Mouse (Mus musculus) embryonic facial prominence, embryonic 10.5 days (tissue): ENCODE data around the gene Scnn1a. TPM values are rescaled to one million over a fixed set of nuclear protein-coding genes. Genes with fewer than 3 reads are reported as not detected.

Source experiments
- DNase-seq: peaks from one replicate; pipeline ENCODE4 v3.0.0-alpha.2; 2017; ENCODE audit warnings: low spot score
- H3K27ac ChIP-seq: fragments of 300-500 bp; sonication (generic); replicated peaks from 2 replicates; pipeline ENCODE4 v1.5.1; 2016; ENCODE audit warnings: mild to moderate bottlenecking
- H3K27me3 ChIP-seq: fragments of 300-500 bp; sonication (generic); replicated peaks from 2 replicates; pipeline ENCODE4 v1.6.1; 2016; ENCODE audit warnings: low read depth, mild to moderate bottlenecking; ENCODE audit not compliant: poor library complexity, severe bottlenecking
- H3K36me3 ChIP-seq: fragments of 300-500 bp; sonication (generic); replicated peaks from 2 replicates; pipeline ENCODE4 v1.6.1; 2016; ENCODE audit warnings: mild to moderate bottlenecking, moderate library complexity
- H3K4me1 ChIP-seq: fragments of 300-500 bp; sonication (generic); 2 replicates; pipeline ENCODE4 v1.6.1; 2016
- H3K4me3 ChIP-seq: fragments of 300-500 bp; sonication (generic); 2 replicates; pipeline ENCODE4 v1.5.1; 2016; ENCODE audit warnings: mild to moderate bottlenecking, moderate library complexity
- H3K9me3 ChIP-seq: fragments of 300-500 bp; sonication (generic); 2 replicates; pipeline ENCODE4 v1.6.1; 2016; ENCODE audit warnings: mild to moderate bottlenecking
- WGBS: fragments of 180-500 bp; shearing (Covaris S2); methylation state at CpG from one replicate; pipeline ENCODE4 v1.1.7; 2016; 5-methylcytosine and 5-hydroxymethylcytosine counted together
- polyA plus RNA-seq: library from polyadenylated mRNA; unstranded; fragments of >200 nt; fragmentation: Nextera tagmentation; extraction: Ambion mirVana; gene quantifications from 2 replicates; pipeline ENCODE4 v1.2.1, GENCODE M21; 2016

The Scnn1a gene
- polyA plus RNA-seq, 1 experiment from 2014 or later = 0.57 TPM

DNA sequence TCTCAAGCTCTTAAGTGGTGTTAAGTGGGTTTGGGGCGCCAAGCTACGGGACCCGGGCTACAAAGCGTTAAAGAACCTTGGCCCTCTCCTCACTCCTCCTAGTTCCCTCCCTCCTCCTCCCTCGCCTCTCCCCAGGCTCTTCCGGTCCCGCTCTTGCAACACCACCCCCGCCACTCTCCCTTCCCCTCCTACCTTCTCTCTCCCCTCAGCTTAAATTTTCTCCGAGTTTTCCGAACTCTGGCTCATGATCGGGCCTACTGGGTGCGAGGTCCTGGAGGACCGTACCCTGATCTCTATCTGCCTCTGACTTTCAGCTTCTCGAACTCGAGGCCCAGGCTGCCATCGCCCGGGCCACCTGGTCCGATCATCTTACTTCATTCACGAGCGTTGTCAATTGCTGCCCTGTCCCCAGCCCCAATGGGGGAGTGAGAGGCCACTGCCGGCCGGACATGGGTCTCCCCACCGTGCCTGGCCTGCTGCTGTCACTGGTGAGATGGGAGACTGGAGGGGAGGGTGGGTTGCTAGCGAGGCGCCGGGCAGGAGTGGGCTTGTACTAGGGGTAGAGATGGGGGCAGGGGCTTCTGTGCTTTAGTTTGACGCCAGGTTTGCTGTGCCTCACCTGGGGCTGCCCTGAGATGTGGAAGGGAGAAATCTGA, 29.2 kb downstream of the Scnn1a start:
- H3K9me3 ChIP-seq = no peaks in the 10 kb centered on the region
- peaks cover 10% of the 10 kb centered on the region for H3K27me3 ChIP-seq
- DNase-seq = peak; percentile 81
- H3K4me1 ChIP-seq = peaks cover 73% of the 10 kb centered on the region
- peak overlapping the region; percentile 90 for H3K27ac ChIP-seq
- WGBS = under 1% methylated on average over 27 of the region's 27 CpGs
- peak overlapping the region; percentile 70 for H3K4me3 ChIP-seq
- 0 out of 2 replicates have a peak, but pooled peaks cover 3% of the 10 kb centered on the region for H3K36me3 ChIP-seq

DNA sequence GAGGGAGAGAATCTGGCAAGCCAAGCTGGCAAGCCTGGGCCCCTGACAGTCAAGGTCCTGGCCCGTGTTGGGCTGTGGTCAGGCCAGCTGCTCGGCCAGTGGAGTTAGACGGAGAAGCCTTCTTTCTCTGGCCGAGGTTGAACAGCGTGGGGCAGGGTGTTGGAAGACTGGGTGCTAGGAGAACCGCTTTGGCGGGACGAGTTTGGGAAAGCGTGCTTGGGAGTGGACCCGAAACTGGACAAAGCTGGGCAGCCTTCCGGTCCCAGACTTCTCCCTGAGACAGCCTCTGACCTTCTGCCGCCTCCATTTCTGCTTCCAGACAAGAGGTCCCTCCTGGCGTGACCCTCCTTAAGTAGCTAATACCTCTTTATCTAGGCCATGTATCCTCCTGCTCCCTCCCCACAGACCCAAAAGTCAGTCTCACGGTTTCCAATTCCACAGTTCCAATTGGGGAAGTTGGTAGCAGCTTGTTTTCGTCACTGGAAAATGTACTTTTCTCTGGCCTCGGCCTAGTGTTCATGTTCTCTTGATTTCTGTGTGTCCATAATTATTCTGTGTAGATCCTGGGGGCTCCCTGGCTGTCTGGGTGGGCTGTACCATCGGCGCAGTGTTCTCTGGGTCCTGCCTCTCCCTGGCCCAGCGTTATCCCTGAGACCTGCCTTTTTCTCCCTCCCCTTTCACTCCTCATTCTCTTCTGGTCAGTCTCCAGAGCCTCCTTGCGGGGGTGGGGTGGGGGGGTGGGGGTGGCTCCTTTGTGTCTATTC, 30.0 kb downstream of the Scnn1a start:
- no peaks in the 10 kb centered on the region for H3K9me3 ChIP-seq
- peak overlapping the region; percentile 70 for H3K4me3 ChIP-seq
- peaks cover 76% of the 10 kb centered on the region for H3K4me1 ChIP-seq
- peaks cover 10% of the 10 kb centered on the region for H3K27me3 ChIP-seq
- H3K36me3 ChIP-seq = 0 out of 2 replicates have a peak, but pooled peaks cover 3% of the 10 kb centered on the region
- peak overlapping the region; percentile 90 for H3K27ac ChIP-seq
- no peak for DNase-seq
- 3% methylated on average over 20 of the region's 20 CpGs for WGBS

GRCm38 (mm10) chr6:125350995-125351324, 30.5 kb downstream of the Scnn1a start:
- Histone ChIP-seq H3K4me3 (peak overlapping the region; percentile 70), H3K27me3 (peaks cover 10% of the 10 kb centered on the region), H3K36me3 (0 out of 2 replicates have a peak, but pooled peaks cover 3% of the 10 kb centered on the region), H3K4me1 (peaks cover 79% of the 10 kb centered on the region), H3K27ac (peak overlapping the region; percentile 90), H3K9me3 (no peaks in the 10 kb centered on the region)
- DNase-seq = no peak
- 79% methylated on average over 2 of the region's 2 CpGs for WGBS

- H3K36me3 ChIP-seq = 0 out of 2 replicates have a peak, but pooled peaks cover 3% of the 10 kb centered on the region
- peak overlapping the region; percentile 70; the same call in 1 of the 2 replicates for H3K4me3 ChIP-seq
- H3K27me3 ChIP-seq = peaks cover 10% of the 10 kb centered on the region
- 70% methylated on average over 8 of the region's 8 CpGs for WGBS
- no peak for DNase-seq
- no peaks in the 10 kb centered on the region for H3K9me3 ChIP-seq
- H3K4me1 ChIP-seq = peaks cover 83% of the 10 kb centered on the region
- H3K27ac ChIP-seq = 0 out of 2 replicates have a peak overlapping the region, but pooled peaks have one; percentile 25
Measured at GRCm38 (mm10) chr6:125351368-125352045, 31.0 kb downstream of the Scnn1a start.

DNA sequence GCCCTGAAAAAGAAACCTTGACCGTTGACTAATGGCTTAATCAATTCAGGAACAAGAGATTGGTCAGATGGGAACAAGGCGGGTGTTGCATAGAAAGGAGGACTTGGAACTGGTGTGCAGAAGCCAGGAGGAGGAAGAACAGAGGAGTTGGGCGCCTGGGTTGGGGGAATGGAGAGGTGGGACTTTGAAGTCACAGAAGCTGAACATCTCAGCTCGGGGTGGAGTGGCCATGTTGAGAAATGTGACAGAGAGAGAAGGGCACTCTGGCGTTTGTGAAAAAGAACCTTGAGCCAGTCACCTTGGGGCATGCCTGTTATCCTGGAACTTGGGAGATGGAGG, 31.6 kb downstream of the Scnn1a start:
- WGBS = 64% methylated on average over 5 of the region's 5 CpGs
- peaks cover 5% of the 10 kb centered on the region for H3K36me3 ChIP-seq
- DNase-seq = no peak
- peaks cover 85% of the 10 kb centered on the region for H3K4me1 ChIP-seq
- no peak overlapping the region; the same call in 1 of the 2 replicates for H3K27ac ChIP-seq
- no peak overlapping the region for H3K4me3 ChIP-seq
- H3K9me3 ChIP-seq = no peaks in the 10 kb centered on the region
- H3K27me3 ChIP-seq = peaks cover 10% of the 10 kb centered on the region

- Histone ChIP-seq H3K27me3 (peaks cover 10% of the 10 kb centered on the region), H3K27ac (no peak overlapping the region), H3K4me3 (no peak overlapping the region), H3K9me3 (no peaks in the 10 kb centered on the region), H3K36me3 (peaks cover 13% of the 10 kb centered on the region), H3K4me1 (peaks cover 85% of the 10 kb centered on the region)
- DNase-seq = no peak
- 68% methylated on average over 4 of the region's 4 CpGs for WGBS
Measured at GRCm38 (mm10) chr6:125352811-125353210, 32.4 kb downstream of the Scnn1a start.

DNA sequence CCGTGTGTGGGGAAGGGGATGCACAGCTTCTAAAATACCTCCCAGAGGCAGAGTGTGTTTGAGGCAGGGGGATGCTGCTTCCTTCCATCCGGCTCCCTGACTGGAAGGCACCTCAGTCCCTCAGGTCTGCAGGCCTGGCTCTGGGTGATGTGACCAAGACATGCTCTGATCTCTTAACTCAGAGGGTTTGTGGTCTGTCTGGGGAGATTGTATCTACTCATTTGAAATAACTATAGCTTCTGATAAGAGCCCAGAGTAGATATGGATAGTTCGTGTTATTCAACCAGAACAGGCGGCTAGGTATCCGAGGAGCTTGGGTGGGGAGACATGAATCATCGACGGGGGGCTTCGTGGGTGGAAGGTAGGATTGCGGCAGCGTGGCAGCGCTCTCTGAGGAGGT, 32.8 kb downstream of the Scnn1a start:
- Histone ChIP-seq H3K27me3 (peaks cover 8% of the 10 kb centered on the region), H3K4me1 (peaks cover 85% of the 10 kb centered on the region), H3K4me3 (no peak overlapping the region), H3K27ac (no peak overlapping the region), H3K36me3 (peaks cover 17% of the 10 kb centered on the region), H3K9me3 (no peaks in the 10 kb centered on the region)
- no peak for DNase-seq
- 82% methylated on average over 11 of the region's 11 CpGs for WGBS

DNA sequence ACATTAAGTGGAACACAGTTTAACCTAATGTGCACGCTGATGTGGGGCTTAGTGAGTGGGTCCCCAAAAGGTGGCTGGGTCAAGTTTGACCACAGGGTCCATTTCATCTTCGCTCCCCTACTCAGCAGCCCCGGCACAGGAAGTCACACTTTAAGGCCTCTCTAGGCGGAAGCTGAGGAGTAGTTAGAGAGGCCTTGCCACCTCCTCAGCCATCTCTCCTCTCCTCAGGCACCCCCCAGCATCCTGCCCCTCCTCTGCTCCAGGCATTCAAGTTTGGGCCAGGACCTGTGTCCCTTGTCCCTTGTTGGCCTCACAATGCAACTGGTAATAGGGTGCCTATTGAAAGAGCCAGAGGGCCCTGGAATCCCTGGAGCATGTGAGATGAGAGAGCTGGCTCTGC, 33.2 kb downstream of the Scnn1a start:
- peak overlapping the region; percentile 68; the same call in 1 of the 2 replicates for H3K27ac ChIP-seq
- peaks cover 21% of the 10 kb centered on the region for H3K36me3 ChIP-seq
- H3K4me3 ChIP-seq = no peak overlapping the region
- peaks cover 81% of the 10 kb centered on the region for H3K4me1 ChIP-seq
- peaks cover 3% of the 10 kb centered on the region for H3K27me3 ChIP-seq
- H3K9me3 ChIP-seq = no peaks in the 10 kb centered on the region
- DNase-seq = no peak
- 66% methylated on average over 4 of the region's 4 CpGs for WGBS

GRCm38 (mm10) chr6:125354352-125355151, 34.1 kb downstream of the Scnn1a start:
- peaks cover 30% of the 10 kb centered on the region for H3K36me3 ChIP-seq
- peaks cover 72% of the 10 kb centered on the region for H3K4me1 ChIP-seq
- peak; percentile 39 for DNase-seq
- H3K27ac ChIP-seq = peak overlapping the region; percentile 68
- 10% methylated on average over 14 of the region's 14 CpGs for WGBS
- peak overlapping the region; percentile 41 for H3K4me3 ChIP-seq
- no peaks in the 10 kb centered on the region for H3K9me3 ChIP-seq
- H3K27me3 ChIP-seq = no peaks in the 10 kb centered on the region; the same call in 1 of the 2 replicates

- WGBS = 6% methylated on average over 10 of the region's 10 CpGs
- H3K4me3 ChIP-seq = peak overlapping the region; percentile 41
- H3K4me1 ChIP-seq = peaks cover 69% of the 10 kb centered on the region
- peaks cover 5% of the 10 kb centered on the region for H3K27me3 ChIP-seq
- peaks cover 37% of the 10 kb centered on the region for H3K36me3 ChIP-seq
- peak overlapping the region; percentile 68 for H3K27ac ChIP-seq
- H3K9me3 ChIP-seq = no peaks in the 10 kb centered on the region
- DNase-seq = peak; percentile 63
Measured at GRCm38 (mm10) chr6:125355197-125355741, 34.8 kb downstream of the Scnn1a start.

DNA sequence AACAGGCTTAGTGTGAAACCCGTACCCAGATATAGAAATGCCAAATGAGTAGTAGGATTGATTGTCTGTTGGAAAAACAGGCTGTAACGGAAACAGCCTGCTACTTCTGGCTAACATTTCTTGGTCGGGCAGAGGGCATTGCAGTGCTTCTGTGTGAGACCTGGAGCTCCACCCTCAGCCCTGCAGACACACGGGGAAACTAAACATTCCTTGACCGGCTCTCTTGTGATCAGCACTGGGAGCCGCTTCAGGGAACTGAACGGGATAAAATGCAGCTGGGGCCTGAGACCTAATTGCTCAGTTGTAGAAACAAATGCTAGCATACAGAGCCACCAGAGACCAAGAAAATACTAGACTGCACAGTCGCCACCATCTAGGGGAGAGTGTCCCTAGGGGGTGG, 35.8 kb downstream of the Scnn1a start:
- Histone ChIP-seq H3K36me3 (peaks cover 47% of the 10 kb centered on the region), H3K27me3 (peaks cover 15% of the 10 kb centered on the region), H3K9me3 (no peaks in the 10 kb centered on the region), H3K4me3 (no peak overlapping the region), H3K4me1 (peaks cover 62% of the 10 kb centered on the region), H3K27ac (no peak overlapping the region)
- WGBS = 36% methylated on average over 8 of the region's 8 CpGs
- DNase-seq = no peak

- no peak overlapping the region for H3K27ac ChIP-seq
- peaks cover 25% of the 10 kb centered on the region for H3K27me3 ChIP-seq
- H3K4me1 ChIP-seq = peaks cover 57% of the 10 kb centered on the region
- 92% methylated on average over 15 of the region's 15 CpGs for whole genome bisulfite sequencing
- DNase-seq = no peak
- no peak overlapping the region for H3K4me3 ChIP-seq
- H3K9me3 ChIP-seq = no peaks in the 10 kb centered on the region
- H3K36me3 ChIP-seq = peaks cover 55% of the 10 kb centered on the region
Measured at GRCm38 (mm10) chr6:125357334-125357733, 36.9 kb downstream of the Scnn1a start.
